Mouse (Mus musculus) midbrain, embryonic 16.5 days (tissue): ENCODE results near the gene Ntmt1. TPM values are rescaled to one million over a fixed set of nuclear protein-coding genes. Genes with fewer than 3 reads are reported as not detected.

Experiments
- ATAC-seq: fragments of 200-750 bp; cut with Nextera tagmentation; 2 replicates; pipeline ENCODE4 v1.8.0; 2017; ENCODE audit warnings: moderate TSS enrichment
- H3K27ac ChIP-seq: fragments of 300-500 bp; sonication (generic); 2 replicates; pipeline ENCODE4 v1.5.1; 2014; ENCODE audit warnings: mild to moderate bottlenecking, low read length, mixed read lengths
- H3K27me3 ChIP-seq: fragments of 300-500 bp; sonication (generic); 2 replicates; pipeline ENCODE4 v1.6.1; 2014; ENCODE audit warnings: low read depth, low read length, mixed read lengths; ENCODE audit not compliant: control insufficient read depth, insufficient read depth
- H3K36me3 ChIP-seq: fragments of 300-500 bp; sonication (generic); 2 replicates; pipeline ENCODE4 v1.6.1; 2014; ENCODE audit warnings: mild to moderate bottlenecking, low read length, moderate library complexity, mixed read lengths; ENCODE audit not compliant: control insufficient read depth, insufficient read depth
- H3K4me1 ChIP-seq: fragments of 300-500 bp; sonication (generic); 2 replicates; pipeline ENCODE4 v1.6.1; 2014; ENCODE audit warnings: mild to moderate bottlenecking, low read length, mixed read lengths; ENCODE audit not compliant: control insufficient read depth, insufficient read depth
- H3K4me2 ChIP-seq: fragments of 300-500 bp; sonication (generic); 2 replicates; pipeline ENCODE4 v1.6.1; 2014; ENCODE audit warnings: mild to moderate bottlenecking, low read length, mixed read lengths
- H3K4me3 ChIP-seq: fragments of 300-500 bp; sonication (generic); 2 replicates; pipeline ENCODE4 v1.5.1; 2014; ENCODE audit warnings: low read depth, mild to moderate bottlenecking, low read length, moderate library complexity, mixed read lengths
- H3K9ac ChIP-seq: fragments of 300-500 bp; sonication (generic); 2 replicates; pipeline ENCODE4 v1.6.1; 2014; ENCODE audit warnings: low read depth, low read length, mixed read lengths
- H3K9me3 ChIP-seq: fragments of 300-500 bp; sonication (generic); replicated peaks from 2 replicates; pipeline ENCODE4 v1.6.1; 2014; ENCODE audit warnings: mild to moderate bottlenecking, low read length, mixed read lengths; ENCODE audit not compliant: control insufficient read depth, poor library complexity, severe bottlenecking
- WGBS: fragments of 180-500 bp; shearing (Covaris S2); extraction: QIAGEN DNeasy Blood & Tissue Kit; methylation state at CpG from one replicate; pipeline ENCODE4 v1.1.7; 2014; 5-methylcytosine and 5-hydroxymethylcytosine counted together
- polyA plus RNA-seq: library from polyadenylated mRNA; unstranded; fragments of >200 nt; fragmentation: Nextera tagmentation; extraction: Ambion mirVana; gene quantifications from 2 replicates; pipeline ENCODE4 v1.2.1, GENCODE M21; 2015

The Ntmt1 gene
- polyA plus RNA-seq, 1 experiment from 2014 or later: 105 TPM

DNA sequence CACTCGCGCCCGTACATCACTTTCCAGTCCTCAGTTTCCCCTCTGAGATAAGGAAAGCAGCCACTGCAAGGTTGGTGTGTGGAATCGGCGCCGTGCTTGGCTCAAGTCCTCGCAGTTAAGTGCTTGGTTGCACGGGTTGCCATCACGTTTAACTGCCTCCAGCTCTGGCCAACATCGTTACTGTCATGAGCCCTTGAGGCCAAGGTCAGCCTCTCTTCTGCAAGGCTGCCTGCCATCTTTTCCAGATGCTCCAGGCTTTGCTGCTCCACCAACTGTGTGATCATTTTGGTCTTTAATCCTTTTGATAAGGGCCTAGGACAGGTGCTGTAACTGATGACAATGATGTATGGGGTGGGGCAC lies 650 bp downstream of the Ntmt1 start:
- Histone ChIP-seq H3K27ac (peak overlapping the region; percentile 81), H3K9ac (peak overlapping the region; percentile 77), H3K4me3 (peak overlapping the region; percentile 54), H3K36me3 (no peaks in the 10 kb centered on the region), H3K27me3 (peaks cover 3% of the 10 kb centered on the region; the same call in 1 of the 2 replicates), H3K4me1 (peaks cover 19% of the 10 kb centered on the region), H3K4me2 (peak overlapping the region; percentile 88), H3K9me3 (no peaks in the 10 kb centered on the region)
- peak; percentile 12; the same call in 1 of the 2 replicates for ATAC-seq
- WGBS: under 1% methylated on average over 10 of the region's 10 CpGs

DNA sequence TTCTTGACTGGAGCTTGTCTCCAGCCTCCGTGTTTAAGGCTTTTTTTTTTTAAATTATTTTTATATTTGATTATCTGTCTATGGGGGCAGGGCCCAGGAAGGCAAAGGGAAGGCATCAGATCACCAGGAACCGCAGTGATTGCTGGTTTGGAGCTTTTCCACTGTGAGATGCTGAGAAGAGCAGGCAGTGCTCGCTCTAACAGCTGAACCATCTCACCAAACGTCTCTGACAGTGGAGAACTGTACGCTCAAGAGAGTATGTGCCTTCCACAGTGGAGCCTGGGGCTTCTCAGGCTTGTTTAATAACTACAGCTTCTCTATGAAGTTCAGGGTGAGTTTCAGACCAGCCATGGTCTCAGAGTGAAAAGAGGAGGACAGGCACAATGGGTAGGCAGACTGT lies 1.9 kb downstream of the Ntmt1 start:
- no peaks in the 10 kb centered on the region for H3K9me3 ChIP-seq
- H3K4me1 ChIP-seq: peaks cover 19% of the 10 kb centered on the region
- no peak for ATAC-seq
- H3K4me2 ChIP-seq: peak overlapping the region; percentile 33
- 0 out of 2 replicates have a peak overlapping the region, but pooled peaks have one; percentile 13 for H3K9ac ChIP-seq
- H3K27ac ChIP-seq: no peak overlapping the region
- 82% methylated on average over 5 of the region's 5 CpGs for WGBS
- H3K36me3 ChIP-seq: 0 out of 2 replicates have a peak, but pooled peaks cover 4% of the 10 kb centered on the region
- H3K4me3 ChIP-seq: no peak overlapping the region
- no peaks in the 10 kb centered on the region for H3K27me3 ChIP-seq

- H3K9ac ChIP-seq: no peak overlapping the region
- 94% methylated on average over 7 of the region's 7 CpGs for WGBS
Observed at GRCm38 (mm10) chr2:30810573-30810972, 2.9 kb downstream of the Ntmt1 start.

DNA sequence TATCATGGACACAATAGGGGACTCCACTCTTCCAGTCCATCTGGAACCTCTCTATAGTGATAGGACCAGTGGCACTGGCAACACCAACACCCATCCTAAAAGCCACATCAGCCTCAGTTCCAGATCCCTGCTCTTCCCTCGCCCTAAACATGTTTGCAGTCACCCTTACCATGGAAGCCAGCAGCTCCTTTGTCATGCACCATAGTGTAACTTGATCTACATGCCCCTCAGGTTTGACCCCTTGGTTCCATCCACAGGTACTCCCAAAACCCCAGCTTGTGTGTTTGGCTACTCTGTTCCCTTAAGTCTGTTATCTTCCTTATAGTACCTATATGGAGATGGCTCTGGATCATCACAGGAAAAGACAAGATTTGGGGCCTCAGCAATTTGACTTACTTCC lies 8.8 kb downstream of the Ntmt1 start:
- ATAC-seq: no peak
- Histone ChIP-seq H3K9ac (no peak overlapping the region), H3K27ac (no peak overlapping the region), H3K4me1 (no peaks in the 10 kb centered on the region), H3K27me3 (no peaks in the 10 kb centered on the region), H3K36me3 (peaks cover 25% of the 10 kb centered on the region), H3K4me3 (no peak overlapping the region), H3K9me3 (no peaks in the 10 kb centered on the region), H3K4me2 (no peak overlapping the region)
- WGBS: 89% methylated on average over 1 of the region's 1 CpGs

More at GRCm38 (mm10) chr2:30810573-30810972, 2.9 kb downstream of the Ntmt1 start:
- Histone ChIP-seq H3K9me3 (no peaks in the 10 kb centered on the region), H3K27me3 (no peaks in the 10 kb centered on the region), H3K4me1 (peaks cover 19% of the 10 kb centered on the region), H3K36me3 (peaks cover 8% of the 10 kb centered on the region; the same call in 1 of the 2 replicates), H3K27ac (no peak overlapping the region), H3K4me2 (no peak overlapping the region), H3K4me3 (no peak overlapping the region)
- ATAC-seq: no peak

- Histone ChIP-seq H3K9me3 (no peaks in the 10 kb centered on the region), H3K27me3 (no peaks in the 10 kb centered on the region), H3K27ac (no peak overlapping the region), H3K4me1 (no peaks in the 10 kb centered on the region), H3K36me3 (peaks cover 46% of the 10 kb centered on the region), H3K4me3 (no peak overlapping the region), H3K4me2 (no peak overlapping the region), H3K9ac (no peak overlapping the region)
- 98% methylated on average over 5 of the region's 5 CpGs for WGBS
- ATAC-seq: no peak
Observed at GRCm38 (mm10) chr2:30819873-30820272, 12.2 kb downstream of the Ntmt1 start.

- ATAC-seq: no peak
- 96% methylated on average over 3 of the region's 3 CpGs for WGBS
- H3K4me3 ChIP-seq: no peak overlapping the region
- no peaks in the 10 kb centered on the region for H3K9me3 ChIP-seq
- no peaks in the 10 kb centered on the region for H3K27me3 ChIP-seq
- no peak overlapping the region for H3K4me2 ChIP-seq
- no peaks in the 10 kb centered on the region for H3K4me1 ChIP-seq
- no peak overlapping the region for H3K27ac ChIP-seq
- H3K9ac ChIP-seq: no peak overlapping the region
- H3K36me3 ChIP-seq: peaks cover 47% of the 10 kb centered on the region
Observed at GRCm38 (mm10) chr2:30821073-30821472, 13.4 kb downstream of the Ntmt1 start.

DNA sequence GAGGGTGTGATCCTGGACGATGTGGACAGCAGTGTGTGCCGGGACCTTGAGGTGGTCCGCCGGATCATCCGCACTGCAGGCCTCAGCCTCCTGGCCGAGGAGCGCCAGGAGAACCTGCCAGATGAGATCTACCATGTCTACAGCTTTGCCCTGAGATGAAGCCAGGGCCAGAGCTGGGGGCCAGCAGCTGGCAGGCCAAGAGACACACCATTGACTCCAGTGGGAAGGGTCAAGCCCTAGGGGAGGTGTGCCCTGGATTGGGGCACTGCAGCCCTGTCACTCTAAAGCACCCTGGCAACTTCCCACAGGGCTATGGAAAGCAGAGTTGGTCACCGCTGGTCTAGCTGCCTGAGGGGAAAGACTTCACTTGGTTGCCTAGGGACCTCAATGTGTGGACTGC lies 14.8 kb downstream of the Ntmt1 start:
- WGBS: 89% methylated on average over 8 of the region's 8 CpGs
- Histone ChIP-seq H3K9me3 (no peaks in the 10 kb centered on the region), H3K4me3 (no peak overlapping the region), H3K36me3 (peaks cover 47% of the 10 kb centered on the region), H3K4me2 (no peak overlapping the region), H3K27ac (no peak overlapping the region), H3K4me1 (peaks cover 11% of the 10 kb centered on the region), H3K9ac (no peak overlapping the region), H3K27me3 (no peaks in the 10 kb centered on the region)
- ATAC-seq: no peak

- 71% methylated on average over 13 of the region's 13 CpGs for WGBS
- no peak overlapping the region for H3K4me2 ChIP-seq
- H3K4me1 ChIP-seq: peaks cover 13% of the 10 kb centered on the region
- H3K4me3 ChIP-seq: no peak overlapping the region
- no peaks in the 10 kb centered on the region for H3K27me3 ChIP-seq
- no peak for ATAC-seq
- no peak overlapping the region for H3K9ac ChIP-seq
- no peak overlapping the region for H3K27ac ChIP-seq
- H3K36me3 ChIP-seq: peaks cover 47% of the 10 kb centered on the region
- no peaks in the 10 kb centered on the region for H3K9me3 ChIP-seq
Observed at GRCm38 (mm10) chr2:30823385-30824153, 15.9 kb downstream of the Ntmt1 start.
